Mouse (Mus musculus) ES-E14 (cell line): ENCODE measurements around the gene Gfi1b.

Experiments used
- MAFK ChIP-seq: IDR thresholded peaks from 2 replicates; pipeline ENCODE4 v1.6.1; 2014; ENCODE audit warnings: mild to moderate bottlenecking, low read depth, low read length, inconsistent platforms; ENCODE audit not compliant: insufficient read depth
- ZC3H11A ChIP-seq: IDR thresholded peaks from 2 replicates; pipeline ENCODE4 v1.6.1; 2012; ENCODE audit warnings: low read depth, mild to moderate bottlenecking, inconsistent platforms, low read length, borderline replicate concordance
- ZNF384 ChIP-seq: IDR thresholded peaks from 2 replicates; pipeline ENCODE4 v1.6.1; 2012; ENCODE audit warnings: low read depth, low read length, inconsistent platforms

GRCm38 (mm10) chr2:28585043-28585571 lies 36.7 kb downstream of the Gfi1b start:
- TF ChIP-seq ZC3H11A (peak; percentile 79), ZNF384 (peak; percentile 84), MAFK (no peak)
